Mouse (Mus musculus) regulatory T cell (primary cell): ENCODE measurements around the gene Fam124b.

ENCODE experiments used
- in situ Hi-C: fragments of 300-600 bp; cut with MboI, MseI; formaldehyde crosslinking; loops from one replicate; pipeline ENCODE4 v1.15.1; 2025; ENCODE audit warnings: high pct_unique_total_duplicates

The Fam124b gene

DNA sequence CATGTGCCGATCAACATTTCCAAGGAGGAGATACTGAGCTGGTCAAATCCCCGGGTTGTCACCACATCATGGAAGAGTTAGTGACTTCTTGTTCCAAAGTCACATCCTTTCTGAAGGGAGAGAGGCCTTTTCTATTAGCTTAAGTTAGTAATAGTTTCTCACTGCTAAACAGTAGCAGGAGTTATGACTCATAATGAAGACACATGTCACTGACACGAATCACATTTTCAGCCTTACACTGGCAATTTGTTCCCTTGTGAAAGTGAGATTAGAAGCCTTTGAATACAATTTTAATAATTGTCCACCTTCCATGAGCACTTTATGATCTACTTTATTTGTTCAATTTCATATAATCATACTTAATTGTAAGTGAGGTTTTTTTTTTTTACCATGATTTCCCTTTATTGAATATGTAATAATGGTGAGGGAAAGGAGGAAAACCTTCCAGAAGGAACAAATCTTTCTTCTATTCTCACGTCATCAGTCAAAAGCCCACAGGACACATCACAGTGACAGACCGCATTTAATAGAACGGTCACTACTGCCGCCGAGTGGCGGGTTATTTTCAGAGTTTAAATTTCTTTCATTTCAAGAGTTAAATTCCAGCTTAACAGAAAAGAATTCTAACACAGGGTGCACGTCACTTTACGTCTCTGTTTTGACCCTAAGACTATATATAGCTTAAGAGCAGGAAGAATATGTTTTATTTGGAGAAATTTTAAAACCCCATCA, 40.5 kb downstream of the Fam124b start:
- in situ Hi-C loops, result no loop called here

DNA sequence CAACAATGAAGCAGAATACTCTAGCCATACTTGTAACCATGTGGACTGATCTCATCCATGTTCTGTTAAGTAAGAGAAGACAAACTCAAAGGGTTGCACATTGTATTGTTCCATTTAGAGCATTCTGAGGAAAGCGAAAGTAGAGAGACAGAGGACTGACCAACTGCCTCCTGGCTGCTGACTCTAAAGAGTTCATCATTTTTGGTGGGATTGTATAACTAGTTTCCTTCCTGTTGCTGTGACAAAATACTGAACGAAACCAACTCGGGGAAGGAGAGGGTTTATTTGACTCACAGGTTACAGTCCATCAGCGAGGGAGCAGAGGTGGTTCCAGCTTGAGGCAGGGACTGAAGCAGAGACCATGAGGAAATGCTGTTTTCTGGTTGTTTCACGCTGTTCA, 50.6 kb downstream of the Fam124b start:
- in situ Hi-C loops, result loop anchor here (10.0 kb wide), 1 partner anchor 463 kb away; no protein-coding TSS in a partner anchor

DNA sequence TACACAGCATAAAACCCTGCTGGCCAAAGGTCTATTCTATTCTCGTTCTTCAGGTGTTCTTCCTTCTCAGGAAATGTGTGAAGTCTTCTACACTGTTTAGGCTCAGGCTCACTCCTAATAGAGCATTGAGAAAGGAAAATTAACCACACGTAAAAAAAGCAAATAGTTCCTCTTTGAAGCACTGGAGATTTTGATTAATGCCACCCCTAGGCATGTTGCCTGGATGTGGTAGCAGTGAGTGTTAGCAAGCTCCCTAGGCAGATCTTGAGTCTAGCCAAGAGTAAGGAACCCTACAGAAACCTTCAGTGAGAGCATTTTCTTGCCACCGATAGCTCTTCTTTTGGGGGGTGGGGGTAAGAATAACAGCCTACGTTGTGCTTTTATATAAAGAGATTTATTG, 51.7 kb downstream of the Fam124b start:
- in situ Hi-C loops, result loop anchor here (10.0 kb wide), 1 partner anchor 462 kb away; no protein-coding TSS in a partner anchor

DNA sequence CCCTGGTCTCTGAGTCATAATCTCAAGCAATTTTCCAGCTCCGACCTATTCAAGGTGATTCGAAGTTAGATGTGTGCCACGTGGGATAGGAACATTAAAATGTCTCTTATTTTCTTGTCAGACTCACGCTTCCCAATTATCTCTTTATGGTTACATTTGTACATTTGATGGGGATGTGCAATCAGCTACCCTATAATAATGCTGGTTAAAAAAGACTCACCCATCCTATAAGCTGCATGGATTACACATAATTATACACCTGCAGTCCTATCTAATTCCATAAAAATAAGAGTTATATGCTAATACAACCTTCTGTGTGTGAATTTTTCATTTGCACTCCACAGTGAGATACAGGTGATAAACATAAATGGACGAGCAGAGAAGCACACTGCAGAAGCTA, 52.9 kb downstream of the Fam124b start:
- in situ Hi-C loops, result loop anchor here (10.0 kb wide), 1 partner anchor 461 kb away; no protein-coding TSS in a partner anchor

DNA sequence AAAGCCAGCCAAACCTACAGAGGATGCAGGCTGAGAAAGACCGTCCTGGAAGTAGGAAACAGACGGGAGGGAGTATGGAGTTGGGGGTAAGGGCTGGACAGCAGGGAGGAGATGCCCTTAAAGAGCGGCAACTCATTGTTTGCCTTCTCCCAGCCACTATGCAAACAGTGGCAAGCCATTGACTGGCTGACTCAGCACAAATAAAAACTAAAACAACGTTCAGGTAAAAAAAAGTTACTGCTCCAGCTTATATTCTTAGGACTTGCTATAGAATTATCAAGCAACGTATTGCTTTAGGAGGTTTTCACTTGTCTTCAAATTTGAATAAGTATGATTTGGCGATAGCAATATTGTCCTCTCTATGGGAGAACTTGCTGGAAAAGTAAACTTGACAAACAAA, 55.3 kb downstream of the Fam124b start:
- in situ Hi-C loops, result loop anchor here (10.0 kb wide), 1 partner anchor 458 kb away; no protein-coding TSS in a partner anchor

DNA sequence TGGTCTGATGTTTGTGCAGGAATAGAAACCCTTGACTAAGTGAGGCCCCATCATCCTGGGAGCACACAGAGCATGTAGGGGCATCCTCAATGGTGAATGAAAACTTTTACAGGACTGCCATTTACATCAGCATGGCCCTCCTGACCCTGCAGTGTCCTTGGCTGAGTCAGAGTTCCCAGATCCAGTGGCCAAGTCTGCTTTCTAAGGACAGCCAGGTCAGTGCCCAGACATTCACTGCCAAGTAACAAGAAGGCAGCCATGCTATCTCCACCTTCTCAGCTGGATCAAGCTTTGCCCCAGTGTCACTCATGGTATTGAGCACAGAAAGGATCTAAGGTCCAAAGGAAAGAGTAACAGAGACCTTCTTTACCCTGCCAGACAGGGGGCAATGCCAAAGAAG, 58.7 kb downstream of the Fam124b start:
- in situ Hi-C loops, result loop anchor here (10.0 kb wide), 1 partner anchor 1115 kb away; no protein-coding TSS in a partner anchor

DNA sequence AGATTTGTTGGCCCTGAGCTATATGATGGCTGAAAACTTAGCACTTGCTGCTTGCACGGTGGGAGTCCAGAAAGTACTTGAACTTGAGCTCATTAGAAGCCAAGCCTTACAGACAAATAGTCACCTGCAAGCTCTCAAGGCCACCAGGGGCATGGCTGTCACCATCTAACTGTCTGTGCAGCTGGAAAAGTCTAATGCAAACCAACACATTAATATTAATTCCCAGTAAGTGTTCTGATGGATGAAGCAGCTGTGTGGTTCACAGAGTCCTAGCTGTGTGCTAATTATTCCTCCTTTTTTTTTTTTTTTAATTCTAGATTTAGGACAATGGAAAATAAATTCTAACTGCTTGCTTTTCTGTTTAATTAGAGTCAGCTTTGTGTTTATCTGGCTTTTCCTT, 63.4 kb downstream of the Fam124b start:
- in situ Hi-C loops, result loop anchor here (10.0 kb wide), 1 partner anchor 1120 kb away; no protein-coding TSS in a partner anchor

DNA sequence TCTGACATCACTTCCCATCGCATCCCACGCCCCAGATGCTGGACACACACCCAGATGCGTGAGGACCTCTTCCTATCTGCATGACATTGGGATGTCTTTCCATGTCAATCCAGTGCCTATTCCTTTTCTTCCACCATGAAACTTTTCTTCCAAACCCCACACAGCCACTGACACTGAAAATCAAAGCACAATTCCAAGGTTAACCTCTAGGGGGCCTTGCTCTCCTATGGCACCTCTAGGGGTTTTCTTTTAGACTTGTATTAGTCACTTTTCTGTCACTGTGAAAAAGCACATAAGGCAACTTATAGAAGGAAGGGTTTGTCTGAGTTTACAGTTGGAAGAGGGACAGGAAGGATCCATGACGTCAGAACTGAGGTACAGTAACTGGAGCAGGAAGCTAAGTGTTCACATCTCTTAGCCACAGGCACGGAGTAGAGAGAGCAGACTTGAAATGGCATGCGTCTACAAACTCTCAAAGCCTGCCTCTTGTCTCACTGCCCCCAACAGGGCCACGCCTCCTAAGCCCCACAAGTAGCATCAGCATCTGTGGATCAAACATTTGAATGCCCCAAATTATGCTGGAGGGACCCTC, 65.1 kb downstream of the Fam124b start:
- in situ Hi-C loops, result loop anchor here (10.0 kb wide), 1 partner anchor 1122 kb away; no protein-coding TSS in a partner anchor

DNA sequence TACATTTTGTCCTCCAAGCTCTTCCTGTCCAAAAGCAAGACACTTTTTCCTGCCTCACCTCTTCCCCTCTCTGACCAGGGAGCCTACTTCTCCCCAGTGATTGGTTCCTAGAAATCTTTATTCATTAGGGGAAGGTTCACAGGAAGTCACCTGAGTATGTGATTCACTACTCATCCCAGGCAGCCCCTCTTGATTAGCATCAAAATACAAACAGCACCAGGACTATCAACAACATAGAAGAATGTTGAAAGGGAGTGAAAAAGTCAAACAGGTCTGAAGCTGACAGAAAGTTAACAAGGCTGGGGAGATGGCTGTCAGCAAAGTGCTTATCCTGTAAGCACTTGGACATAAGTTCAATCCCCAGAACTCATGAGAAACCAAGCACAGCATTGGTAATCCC, 67.6 kb downstream of the Fam124b start:
- in situ Hi-C loops, result loop anchor here (10.0 kb wide), 1 partner anchor 1124 kb away; no protein-coding TSS in a partner anchor
